Mouse (Mus musculus): ENCODE measurements around the gene Sp110.
"Not testable (repeated sequence)": the region's sequence is repeated elsewhere in the genome, so short reads cannot be mapped to it uniquely, and the experiment has no call there.

DNA sequence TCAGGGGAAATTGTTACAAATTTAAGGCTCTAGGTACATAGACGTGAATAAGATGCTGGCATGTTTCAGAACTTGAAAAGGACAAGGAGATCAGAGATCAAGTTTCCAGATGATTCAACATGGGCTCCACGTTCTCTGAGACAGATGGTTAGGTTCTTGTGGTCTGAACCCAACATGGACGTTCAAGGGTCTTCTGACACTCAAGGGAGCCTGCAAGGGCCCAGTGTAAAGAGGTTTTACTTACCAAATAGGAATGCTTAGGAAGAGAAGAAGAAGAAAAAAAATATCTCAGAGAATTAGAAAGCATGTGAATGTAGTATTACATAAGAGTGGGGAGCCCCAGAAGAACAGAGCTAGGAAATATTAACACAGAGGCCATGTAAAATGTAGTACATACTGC lies 17.2 kb upstream of the Sp110 start:
- not testable (repeated sequence) for TF ChIP-seq CTCF (IDR thresholded peaks at IDR 0.05; ENCODE audit: low read depth); EP300 (optimal IDR thresholded peaks at IDR 0.05)

Data from stomach, postnatal 0 days (tissue).